Mouse (Mus musculus): ENCODE measurements around the gene Lalba.

GRCm38 (mm10) chr15:98509387-98509786, 26.9 kb upstream of the Lalba start:
- TF ChIP-seq HCFC1 (IDR thresholded peaks at IDR 0.05; ENCODE audit: borderline replicate concordance, insufficient read depth, low read length) (no peak), ZNF384 (IDR thresholded peaks at IDR 0.05; ENCODE audit: low read depth, low read length) (no peak), ZC3H11A (IDR thresholded peaks at IDR 0.05; ENCODE audit: borderline replicate concordance, low read depth, low read length) (no peak), CHD2 (IDR thresholded peaks at IDR 0.05; ENCODE audit: low read depth, low read length) (no peak)

Data from ES-E14 (cell line).